Mouse (Mus musculus) forebrain, embryonic 16.5 days (tissue): Measurements from ENCODE around the gene Clstn1. TPM values are rescaled to one million over a fixed set of nuclear protein-coding genes. Genes with fewer than 3 reads are reported as not detected.

ENCODE experiments used
- ATAC-seq: fragments of 200-750 bp; cut with Nextera tagmentation; 2 replicates; pipeline ENCODE4 v1.8.0; 2017; ENCODE audit warnings: mild to moderate bottlenecking, moderate library complexity
- H3K27ac ChIP-seq: fragments of 300-500 bp; sonication (generic); 2 replicates; pipeline ENCODE4 v1.5.1; 2014; ENCODE audit warnings: low read length, control low read depth
- H3K27me3 ChIP-seq: fragments of 300-500 bp; sonication (generic); replicated peaks from 2 replicates; pipeline ENCODE4 v1.6.1; 2014; ENCODE audit warnings: low read length; ENCODE audit not compliant: control insufficient read depth, insufficient read depth
- H3K36me3 ChIP-seq: fragments of 300-500 bp; sonication (generic); 2 replicates; pipeline ENCODE4 v1.6.1; 2014; ENCODE audit not compliant: control insufficient read depth, insufficient read depth
- H3K4me1 ChIP-seq: fragments of 300-500 bp; sonication (generic); replicated peaks from 2 replicates; pipeline ENCODE4 v1.6.1; 2014; ENCODE audit warnings: low read length; ENCODE audit not compliant: control insufficient read depth, insufficient read depth
- H3K4me2 ChIP-seq: fragments of 300-500 bp; sonication (generic); 2 replicates; pipeline ENCODE4 v1.6.1; 2014; ENCODE audit warnings: mild to moderate bottlenecking, low read length, control low read depth
- H3K4me3 ChIP-seq: fragments of 300-500 bp; sonication (generic); replicated peaks from 2 replicates; pipeline ENCODE4 v1.5.1; 2014; ENCODE audit warnings: mild to moderate bottlenecking, low read length, control low read depth
- H3K9ac ChIP-seq: fragments of 300-500 bp; sonication (generic); replicated peaks from 2 replicates; pipeline ENCODE4 v1.6.1; 2014; ENCODE audit warnings: low read depth, low read length, control low read depth
- H3K9me3 ChIP-seq: fragments of 300-500 bp; sonication (generic); 2 replicates; pipeline ENCODE4 v1.6.1; 2016; ENCODE audit warnings: low read length; ENCODE audit not compliant: control insufficient read depth
- WGBS: fragments of 180-500 bp; shearing (Covaris S2); extraction: QIAGEN DNeasy Blood & Tissue Kit; methylation state at CpG from one replicate; pipeline ENCODE4 v1.1.7; 2014; 5-methylcytosine and 5-hydroxymethylcytosine counted together
- polyA plus RNA-seq: library from polyadenylated mRNA; unstranded; fragments of >200 nt; fragmentation: Nextera tagmentation; extraction: Ambion mirVana; gene quantifications from 2 replicates; pipeline ENCODE4 v1.2.1, GENCODE M21; 2015

Clstn1 gene
- polyA plus RNA-seq, 1 experiment from 2014 or later = 65.3 TPM

DNA sequence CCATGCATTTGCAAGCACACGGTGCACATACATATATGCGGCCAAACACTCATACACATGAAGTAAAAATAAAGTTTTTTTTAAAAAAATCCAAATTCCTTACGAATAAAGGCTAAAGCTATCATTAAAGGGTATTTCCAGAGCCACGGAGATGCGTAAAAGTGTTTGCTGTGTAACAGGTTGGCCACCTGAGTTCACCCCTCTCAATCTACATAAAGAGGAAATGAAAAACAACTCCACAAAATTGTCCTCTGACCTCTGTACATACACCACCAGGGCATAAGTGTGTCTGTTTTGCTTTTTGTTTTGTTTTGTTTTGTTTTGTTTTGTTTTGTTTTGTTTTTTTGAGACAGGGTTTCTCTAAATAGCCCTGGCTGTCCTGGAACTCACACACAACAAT lies 86.5 kb downstream of the Clstn1 start:
- Histone ChIP-seq H3K4me2 (no peak overlapping the region), H3K27ac (no peak overlapping the region), H3K4me1 (peaks cover 6% of the 10 kb centered on the region; the same call in 1 of the 2 replicates), H3K27me3 (no peaks in the 10 kb centered on the region), H3K9me3 (no peaks in the 10 kb centered on the region; the same call in 1 of the 2 replicates), H3K4me3 (no peak overlapping the region), H3K36me3 (peaks cover 3% of the 10 kb centered on the region; the same call in 1 of the 2 replicates), H3K9ac (no peak overlapping the region)
- ATAC-seq = no peak
- WGBS = 96% methylated on average over 5 of the region's 5 CpGs

DNA sequence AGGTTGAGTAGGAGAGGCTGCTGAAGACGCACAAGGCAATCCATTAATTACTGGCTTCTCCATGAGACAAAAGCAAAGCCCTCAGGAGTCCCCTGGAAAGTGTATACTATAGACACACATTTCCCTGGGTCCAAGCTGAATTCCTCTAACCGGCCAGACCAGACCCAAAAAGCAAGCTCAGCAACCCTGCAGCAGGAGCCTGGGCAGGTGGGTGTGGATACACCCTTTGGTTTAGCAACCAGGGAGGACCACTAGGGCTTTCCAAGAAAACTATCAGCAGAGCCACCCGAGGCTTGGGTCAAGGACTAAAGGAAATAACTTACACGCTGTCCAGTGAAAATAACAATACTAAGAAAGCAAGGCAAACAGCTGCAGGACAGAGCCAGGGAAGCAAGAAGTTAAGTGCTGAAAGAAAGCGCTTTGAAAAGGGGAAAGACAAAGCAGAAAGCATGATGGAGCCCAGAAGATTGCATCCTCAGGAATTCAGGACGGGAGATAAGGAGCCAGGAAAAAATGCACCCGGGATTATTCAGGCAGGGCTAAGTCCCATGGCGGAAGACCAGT lies 88.6 kb downstream of the Clstn1 start:
- no peak for ATAC-seq
- Histone ChIP-seq H3K27ac (peak overlapping the region; percentile 72), H3K9me3 (no peaks in the 10 kb centered on the region; the same call in 1 of the 2 replicates), H3K4me1 (peaks cover 6% of the 10 kb centered on the region; the same call in 1 of the 2 replicates), H3K27me3 (no peaks in the 10 kb centered on the region), H3K4me3 (peak overlapping the region; percentile 84), H3K36me3 (peaks cover 3% of the 10 kb centered on the region; the same call in 1 of the 2 replicates), H3K9ac (peak overlapping the region; percentile 90), H3K4me2 (peak overlapping the region; percentile 88)
- WGBS = 6% methylated on average over 8 of the region's 8 CpGs

GRCm38 (mm10) chr4:149675378-149676261 lies 89.4 kb downstream of the Clstn1 start:
- Histone ChIP-seq H3K9ac (peak overlapping the region; percentile 90), H3K9me3 (no peaks in the 10 kb centered on the region; the same call in 1 of the 2 replicates), H3K4me2 (peak overlapping the region; percentile 88), H3K4me3 (peak overlapping the region; percentile 84), H3K36me3 (peaks cover 3% of the 10 kb centered on the region; the same call in 1 of the 2 replicates), H3K27me3 (no peaks in the 10 kb centered on the region), H3K27ac (peak overlapping the region; percentile 72), H3K4me1 (peaks cover 6% of the 10 kb centered on the region; the same call in 1 of the 2 replicates)
- WGBS = under 1% methylated on average over 59 of the region's 60 CpGs
- ATAC-seq = peak; percentile 88

GRCm38 (mm10) chr4:149678006-149678405 lies 91.7 kb downstream of the Clstn1 start:
- Histone ChIP-seq H3K36me3 (no peaks in the 10 kb centered on the region), H3K9ac (no peak overlapping the region), H3K4me3 (no peak overlapping the region), H3K27me3 (no peaks in the 10 kb centered on the region), H3K4me2 (no peak overlapping the region), H3K27ac (no peak overlapping the region), H3K9me3 (no peaks in the 10 kb centered on the region), H3K4me1 (peaks cover 6% of the 10 kb centered on the region; the same call in 1 of the 2 replicates)
- WGBS = 38% methylated on average over 1 of the region's 1 CpGs
- ATAC-seq = no peak

GRCm38 (mm10) chr4:149679056-149679770 lies 92.9 kb downstream of the Clstn1 start:
- Histone ChIP-seq H3K4me3 (no peak overlapping the region), H3K27me3 (no peaks in the 10 kb centered on the region), H3K36me3 (no peaks in the 10 kb centered on the region), H3K9ac (no peak overlapping the region), H3K9me3 (no peaks in the 10 kb centered on the region), H3K27ac (no peak overlapping the region), H3K4me1 (peaks cover 6% of the 10 kb centered on the region; the same call in 1 of the 2 replicates), H3K4me2 (no peak overlapping the region)
- ATAC-seq = no peak
- 80% methylated on average over 11 of the region's 11 CpGs for WGBS

GRCm38 (mm10) chr4:149683875-149684274 lies 97.6 kb downstream of the Clstn1 start:
- H3K9ac ChIP-seq = no peak overlapping the region
- no peak overlapping the region for H3K4me3 ChIP-seq
- H3K4me1 ChIP-seq = no peaks in the 10 kb centered on the region
- no peaks in the 10 kb centered on the region for H3K9me3 ChIP-seq
- no peak overlapping the region for H3K4me2 ChIP-seq
- H3K27me3 ChIP-seq = no peaks in the 10 kb centered on the region; the same call in 1 of the 2 replicates
- 8% methylated on average over 7 of the region's 7 CpGs for WGBS
- no peak overlapping the region for H3K27ac ChIP-seq
- H3K36me3 ChIP-seq = no peaks in the 10 kb centered on the region
- no peak for ATAC-seq

- no peak overlapping the region for H3K4me2 ChIP-seq
- H3K36me3 ChIP-seq = no peaks in the 10 kb centered on the region
- no peaks in the 10 kb centered on the region; the same call in 1 of the 2 replicates for H3K27me3 ChIP-seq
- no peak overlapping the region for H3K4me3 ChIP-seq
- H3K9ac ChIP-seq = no peak overlapping the region
- no peaks in the 10 kb centered on the region for H3K9me3 ChIP-seq
- H3K27ac ChIP-seq = no peak overlapping the region
- WGBS = 86% methylated on average over 11 of the region's 11 CpGs
- no peaks in the 10 kb centered on the region for H3K4me1 ChIP-seq
- ATAC-seq = no peak
Measured at GRCm38 (mm10) chr4:149684841-149685623, 98.8 kb downstream of the Clstn1 start.

- WGBS = 73% methylated on average over 14 of the region's 14 CpGs
- no peaks in the 10 kb centered on the region for H3K9me3 ChIP-seq
- H3K36me3 ChIP-seq = no peaks in the 10 kb centered on the region
- no peak overlapping the region for H3K9ac ChIP-seq
- H3K27me3 ChIP-seq = no peaks in the 10 kb centered on the region; the same call in 1 of the 2 replicates
- no peak overlapping the region for H3K4me2 ChIP-seq
- H3K27ac ChIP-seq = no peak overlapping the region
- no peaks in the 10 kb centered on the region for H3K4me1 ChIP-seq
- no peak overlapping the region for H3K4me3 ChIP-seq
- ATAC-seq = no peak
Measured at GRCm38 (mm10) chr4:149688861-149689260, 102.6 kb downstream of the Clstn1 start.
